Mouse (Mus musculus) neural tube, embryonic 14.5 days (tissue): ENCODE results near the gene Dnah11. TPM values are rescaled to one million over a fixed set of nuclear protein-coding genes. Genes with fewer than 3 reads are reported as not detected.

Source experiments
- ATAC-seq: fragments of 200-750 bp; cut with Nextera tagmentation; 2 replicates; pipeline ENCODE4 v1.8.0; 2017; ENCODE audit warnings: low read depth, mild to moderate bottlenecking, moderate TSS enrichment, moderate library complexity
- H3K27ac ChIP-seq: fragments of 300-500 bp; sonication (generic); 2 replicates; pipeline ENCODE4 v1.5.1; 2014; ENCODE audit warnings: low read depth, mild to moderate bottlenecking, control low read depth, low read length, moderate library complexity, mixed read lengths
- H3K27me3 ChIP-seq: fragments of 300-500 bp; sonication (generic); 2 replicates; pipeline ENCODE4 v1.6.1; 2014; ENCODE audit warnings: low read length; ENCODE audit not compliant: control insufficient read depth, insufficient read depth
- H3K36me3 ChIP-seq: fragments of 300-500 bp; sonication (generic); 2 replicates; pipeline ENCODE4 v1.6.1; 2014; ENCODE audit warnings: low read length, mixed read lengths; ENCODE audit not compliant: control insufficient read depth, insufficient read depth
- H3K4me1 ChIP-seq: fragments of 300-500 bp; sonication (generic); 2 replicates; pipeline ENCODE4 v1.6.1; 2014; ENCODE audit warnings: low read length; ENCODE audit not compliant: control insufficient read depth, insufficient read depth
- H3K4me2 ChIP-seq: fragments of 300-500 bp; sonication (generic); 2 replicates; pipeline ENCODE4 v1.6.1; 2014; ENCODE audit warnings: mild to moderate bottlenecking, low read depth, low read length, control low read depth
- H3K4me3 ChIP-seq: fragments of 300-500 bp; sonication (generic); 2 replicates; pipeline ENCODE4 v1.5.1; 2014; ENCODE audit warnings: low read depth, low read length, control low read depth, mixed read lengths
- H3K9ac ChIP-seq: fragments of 300-500 bp; sonication (generic); replicated peaks from 2 replicates; pipeline ENCODE4 v1.6.1; 2014; ENCODE audit warnings: low read depth, mild to moderate bottlenecking, control low read depth, low read length, mixed read lengths
- H3K9me3 ChIP-seq: fragments of 300-500 bp; sonication (generic); 2 replicates; pipeline ENCODE4 v1.6.1; 2016; ENCODE audit warnings: low read length; ENCODE audit not compliant: control insufficient read depth
- WGBS: fragments of 180-500 bp; shearing (Covaris S2); extraction: QIAGEN DNeasy Blood & Tissue Kit; methylation state at CpG from one replicate; pipeline ENCODE4 v1.1.7; 2014; 5-methylcytosine and 5-hydroxymethylcytosine counted together
- polyA plus RNA-seq: library from polyadenylated mRNA; unstranded; fragments of >200 nt; fragmentation: Nextera tagmentation; extraction: Ambion mirVana; gene quantifications from 2 replicates; pipeline ENCODE4 v1.2.1, GENCODE M21; 2014

Gene Dnah11
- polyA plus RNA-seq, 1 experiment from 2014 or later, result 0.37 TPM

DNA sequence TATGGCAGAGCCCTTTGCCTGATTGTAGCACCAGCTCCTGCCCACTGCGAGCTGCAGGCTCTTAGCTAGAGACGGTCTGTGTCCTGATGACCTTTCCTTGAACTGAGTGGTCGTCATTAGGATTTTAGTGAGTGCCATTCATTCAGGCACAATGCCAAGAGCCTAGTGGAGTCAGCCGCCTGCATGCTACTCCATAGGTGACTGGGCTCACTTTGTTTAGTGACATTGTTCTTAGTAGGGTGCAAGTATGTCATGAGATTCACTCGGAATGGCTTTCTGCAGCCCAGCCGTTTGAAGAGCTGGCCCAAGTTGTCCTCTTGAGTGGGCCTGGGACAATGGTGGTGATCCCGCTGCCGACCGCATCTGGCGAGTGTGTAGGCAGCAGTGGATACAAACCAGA is 348.4 kb downstream of the Dnah11 start:
- WGBS, result 10% methylated on average over 10 of the region's 10 CpGs
- H3K27ac ChIP-seq, result no peak overlapping the region
- no peaks in the 10 kb centered on the region for H3K27me3 ChIP-seq
- no peak for ATAC-seq
- H3K36me3 ChIP-seq, result no peaks in the 10 kb centered on the region
- no peak overlapping the region for H3K4me3 ChIP-seq
- no peaks in the 10 kb centered on the region for H3K4me1 ChIP-seq
- H3K4me2 ChIP-seq, result no peak overlapping the region
- H3K9me3 ChIP-seq, result no peaks in the 10 kb centered on the region
- no peak overlapping the region for H3K9ac ChIP-seq

DNA sequence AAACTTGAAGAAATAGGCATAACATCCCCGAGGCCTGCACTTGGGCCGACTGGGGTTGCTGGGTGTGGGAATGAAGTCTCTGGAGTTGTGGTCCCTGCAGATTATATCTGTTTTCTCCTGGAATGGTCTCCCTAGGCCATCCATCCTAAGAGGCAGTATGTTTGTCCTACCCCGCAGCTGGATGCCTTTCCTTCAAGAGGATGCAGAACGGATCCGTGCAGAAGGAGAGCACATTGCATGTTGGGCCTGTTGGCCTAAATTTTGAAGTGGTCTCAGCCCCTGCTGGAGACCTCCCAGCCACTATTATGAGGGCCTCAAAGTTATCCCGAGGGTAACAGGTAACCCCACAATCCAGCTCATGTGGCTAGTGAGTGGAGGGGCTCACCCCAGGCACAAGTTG is 350.2 kb downstream of the Dnah11 start:
- no peak overlapping the region for H3K27ac ChIP-seq
- 95% methylated on average over 6 of the region's 6 CpGs for WGBS
- H3K27me3 ChIP-seq, result no peaks in the 10 kb centered on the region
- H3K4me3 ChIP-seq, result no peak overlapping the region
- no peak overlapping the region for H3K4me2 ChIP-seq
- no peaks in the 10 kb centered on the region for H3K9me3 ChIP-seq
- no peak for ATAC-seq
- H3K36me3 ChIP-seq, result no peaks in the 10 kb centered on the region
- H3K4me1 ChIP-seq, result no peaks in the 10 kb centered on the region
- H3K9ac ChIP-seq, result no peak overlapping the region

DNA sequence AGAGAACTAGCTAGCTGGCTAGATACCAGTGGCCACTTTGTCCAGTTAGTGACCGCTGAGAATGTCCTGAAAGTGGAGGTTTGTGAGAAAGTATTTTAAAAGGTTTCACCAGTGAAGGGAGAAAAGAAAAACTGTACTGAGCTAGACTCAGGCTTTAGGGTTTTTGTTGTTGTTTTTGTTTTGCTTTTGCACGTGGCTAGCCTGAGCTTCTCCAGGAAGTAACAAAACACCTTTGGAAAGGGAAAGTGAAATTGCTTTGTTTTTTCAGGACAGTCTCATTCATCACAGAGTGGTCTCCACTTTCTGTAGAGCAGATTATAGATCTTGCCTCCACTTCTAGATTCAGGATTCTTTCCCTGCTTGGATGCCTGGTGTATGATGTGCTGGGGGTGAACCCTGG is 353.9 kb downstream of the Dnah11 start:
- no peak for ATAC-seq
- H3K9me3 ChIP-seq, result no peaks in the 10 kb centered on the region
- WGBS, result 23% methylated on average over 2 of the region's 2 CpGs

DNA sequence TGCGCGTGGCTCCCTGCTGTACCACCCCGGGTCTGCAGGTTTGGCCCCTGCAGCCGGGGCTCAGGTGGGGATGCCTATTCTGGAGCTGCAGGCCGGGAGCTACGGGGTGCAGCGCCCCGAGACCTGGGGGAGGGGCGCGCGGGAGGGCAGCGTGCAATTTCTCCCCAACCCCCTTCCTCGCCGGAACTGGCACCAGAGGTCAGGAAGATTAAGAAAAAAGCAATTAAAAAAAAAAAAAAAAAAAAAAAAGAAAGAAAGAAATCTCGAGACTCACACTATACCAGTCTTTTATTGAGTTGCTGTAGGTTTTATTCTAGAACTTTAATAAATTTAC is 354.8 kb downstream of the Dnah11 start:
- ATAC-seq, result no peak; the same call in 1 of the 2 replicates
- under 1% methylated on average over 15 of the region's 15 CpGs for WGBS
- no peaks in the 10 kb centered on the region for H3K9me3 ChIP-seq

More for the DNA sequence above, 353.9 kb downstream of the Dnah11 start:
- Histone ChIP-seq H3K27me3 (peaks cover 7% of the 10 kb centered on the region; the same call in 1 of the 2 replicates), H3K36me3 (no peaks in the 10 kb centered on the region), H3K27ac (no peak overlapping the region), H3K4me2 (no peak overlapping the region), H3K4me1 (no peaks in the 10 kb centered on the region), H3K9ac (no peak overlapping the region), H3K4me3 (no peak overlapping the region)

DNA sequence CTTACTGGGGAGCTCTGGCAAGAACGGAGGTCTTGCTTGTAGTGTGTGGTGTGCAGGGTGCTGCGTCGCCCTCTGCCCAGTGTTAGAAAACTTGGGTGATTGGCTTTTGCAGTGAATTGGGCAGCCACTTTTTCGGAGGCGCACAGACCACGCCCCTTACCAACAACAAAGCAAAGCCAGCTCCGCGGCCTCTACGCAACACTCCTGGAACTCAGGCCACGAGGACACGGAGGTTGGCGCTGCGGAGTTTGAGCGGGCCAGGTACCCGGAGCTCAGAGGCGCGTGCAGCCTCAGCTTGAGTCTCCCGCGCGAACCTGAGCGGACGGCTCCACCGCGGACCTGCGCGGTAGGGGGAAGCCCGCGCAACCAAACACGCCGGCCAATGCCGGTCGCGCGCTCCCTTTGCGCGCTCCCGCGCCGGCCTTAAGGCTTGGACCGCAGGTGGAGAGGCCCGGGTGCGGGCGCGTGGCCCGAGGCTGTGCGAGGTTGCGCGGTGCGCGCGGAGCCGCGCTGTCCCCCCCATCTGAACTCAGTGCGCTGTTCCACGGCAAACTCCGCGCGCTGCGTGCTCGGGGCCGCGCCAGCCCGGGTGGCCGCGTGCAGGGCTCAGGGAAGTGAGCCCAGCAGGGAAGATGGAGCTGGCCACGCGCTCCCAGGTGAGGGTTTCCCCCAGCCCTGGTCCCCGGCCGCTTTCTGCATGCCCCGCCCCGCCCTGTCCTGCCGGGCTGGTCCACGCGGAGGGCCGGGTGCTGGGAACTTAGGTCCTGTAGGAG is 355.4 kb downstream of the Dnah11 start:
- peak overlapping the region; percentile 58 for H3K9ac ChIP-seq
- ATAC-seq, result peak; percentile 96
- peak overlapping the region; percentile 52 for H3K4me3 ChIP-seq
- H3K4me1 ChIP-seq, result no peaks in the 10 kb centered on the region
- H3K4me2 ChIP-seq, result peak overlapping the region; percentile 100
- no peak overlapping the region for H3K27ac ChIP-seq
- H3K27me3 ChIP-seq, result peaks cover 7% of the 10 kb centered on the region; the same call in 1 of the 2 replicates
- H3K36me3 ChIP-seq, result no peaks in the 10 kb centered on the region
- no peaks in the 10 kb centered on the region for H3K9me3 ChIP-seq
- under 1% methylated on average over 62 of the region's 75 CpGs for WGBS

More for the DNA sequence above, 354.8 kb downstream of the Dnah11 start:
- no peaks in the 10 kb centered on the region for H3K36me3 ChIP-seq
- H3K27ac ChIP-seq, result no peak overlapping the region
- H3K27me3 ChIP-seq, result peaks cover 7% of the 10 kb centered on the region; the same call in 1 of the 2 replicates
- peak overlapping the region; percentile 100 for H3K4me2 ChIP-seq
- peak overlapping the region; percentile 52 for H3K4me3 ChIP-seq
- H3K4me1 ChIP-seq, result no peaks in the 10 kb centered on the region
- peak overlapping the region; percentile 58 for H3K9ac ChIP-seq

DNA sequence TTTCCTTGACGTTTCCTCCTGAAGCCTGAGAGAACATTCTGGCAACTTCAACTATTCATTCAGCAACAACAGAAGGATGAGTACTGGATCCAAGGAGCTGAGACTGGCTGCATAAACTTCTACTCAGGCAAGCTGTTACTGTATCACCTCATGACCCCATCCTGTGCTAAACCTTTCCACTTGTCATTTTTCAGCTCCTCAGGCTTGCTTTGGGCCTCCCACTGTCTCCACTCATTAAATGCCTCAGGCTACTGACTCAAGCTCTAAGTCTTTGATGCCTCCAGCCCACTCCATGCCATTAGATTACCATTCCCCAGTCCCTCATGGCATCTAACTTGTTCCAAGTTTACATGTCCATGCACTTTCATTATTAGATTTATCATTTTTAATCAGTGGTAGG is 356.2 kb downstream of the Dnah11 start:
- no peak for ATAC-seq
- no peak overlapping the region for H3K4me3 ChIP-seq
- H3K4me2 ChIP-seq, result no peak overlapping the region
- no peaks in the 10 kb centered on the region for H3K9me3 ChIP-seq
- H3K27me3 ChIP-seq, result peaks cover 7% of the 10 kb centered on the region; the same call in 1 of the 2 replicates
- no peaks in the 10 kb centered on the region for H3K4me1 ChIP-seq
- 77% methylated on average over 1 of the region's 1 CpGs for WGBS
- no peaks in the 10 kb centered on the region for H3K36me3 ChIP-seq
- no peak overlapping the region for H3K9ac ChIP-seq
- H3K27ac ChIP-seq, result no peak overlapping the region

DNA sequence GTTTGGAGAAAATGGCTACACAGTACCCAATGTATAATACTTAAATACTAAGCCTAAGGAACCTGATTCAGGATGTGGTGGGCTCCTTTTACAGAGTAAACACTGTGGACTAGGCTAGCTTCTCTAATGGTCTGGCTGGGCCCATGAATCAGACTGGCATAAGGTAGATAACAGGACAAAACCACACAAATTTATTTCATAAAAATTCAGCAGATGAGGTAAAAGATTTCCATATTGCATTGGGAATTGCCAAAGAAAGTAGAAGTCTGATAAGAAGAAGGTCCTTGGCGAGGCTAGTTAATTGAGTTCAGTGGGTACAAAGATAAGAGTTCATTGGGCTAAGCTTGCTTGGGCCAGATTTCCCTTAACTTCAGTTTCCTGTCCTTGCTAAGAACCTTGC is 358.1 kb downstream of the Dnah11 start:
- no peaks in the 10 kb centered on the region for H3K4me1 ChIP-seq
- no peaks in the 10 kb centered on the region for H3K36me3 ChIP-seq
- H3K27ac ChIP-seq, result no peak overlapping the region
- H3K9ac ChIP-seq, result no peak overlapping the region
- H3K4me2 ChIP-seq, result no peak overlapping the region
- H3K9me3 ChIP-seq, result no peaks in the 10 kb centered on the region
- peaks cover 7% of the 10 kb centered on the region; the same call in 1 of the 2 replicates for H3K27me3 ChIP-seq
- H3K4me3 ChIP-seq, result no peak overlapping the region
- no peak for ATAC-seq
- 95% methylated on average over 1 of the region's 1 CpGs for WGBS

DNA sequence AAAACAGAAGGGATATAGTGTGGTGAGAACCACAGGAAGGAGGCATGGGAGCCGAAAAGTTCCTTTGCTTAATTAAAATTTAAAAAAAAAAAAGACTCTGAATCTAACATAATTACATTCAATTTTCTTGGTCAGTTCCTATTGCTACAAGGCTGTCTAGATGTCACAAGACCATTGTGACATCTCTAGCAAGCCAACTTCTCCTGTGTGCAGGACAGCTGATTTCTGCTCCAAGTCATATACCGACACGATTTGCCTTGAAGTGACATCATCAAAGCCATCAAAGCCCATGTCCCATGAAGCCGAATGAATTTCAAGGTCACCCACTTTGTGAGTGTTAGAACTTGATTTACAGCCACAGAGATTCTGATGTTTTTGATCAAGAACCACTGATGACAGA is 361.5 kb downstream of the Dnah11 start:
- H3K4me1 ChIP-seq, result no peaks in the 10 kb centered on the region
- no peak overlapping the region for H3K9ac ChIP-seq
- 90% methylated on average over 4 of the region's 4 CpGs for WGBS

DNA sequence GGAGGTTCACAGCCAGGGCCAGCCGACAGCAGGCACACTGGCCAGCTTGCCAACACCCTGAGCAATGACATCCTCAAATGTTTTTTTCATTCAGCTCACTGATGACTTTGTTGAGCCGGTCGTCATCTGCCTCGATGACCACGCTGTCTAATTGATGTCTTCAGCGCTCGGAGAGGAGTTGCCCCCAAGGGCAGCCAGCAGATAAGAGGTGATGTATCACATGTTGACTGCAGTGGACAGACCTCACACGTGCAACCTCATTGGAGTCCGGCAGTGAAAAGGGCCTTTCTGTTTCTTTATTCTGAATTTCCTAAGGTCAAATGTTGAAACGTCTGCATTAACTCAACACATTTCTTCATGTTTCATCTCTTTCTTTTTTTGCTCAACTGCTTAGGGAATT is 363.5 kb downstream of the Dnah11 start:
- Histone ChIP-seq H3K36me3 (no peaks in the 10 kb centered on the region), H3K4me3 (no peak overlapping the region), H3K9ac (no peak overlapping the region), H3K27ac (no peak overlapping the region), H3K4me1 (no peaks in the 10 kb centered on the region), H3K27me3 (no peaks in the 10 kb centered on the region; the same call in 1 of the 2 replicates), H3K9me3 (no peaks in the 10 kb centered on the region), H3K4me2 (no peak overlapping the region)
- 57% methylated on average over 10 of the region's 10 CpGs for WGBS
- no peak for ATAC-seq

More for the DNA sequence above, 361.5 kb downstream of the Dnah11 start:
- Histone ChIP-seq H3K4me3 (no peak overlapping the region), H3K27ac (no peak overlapping the region), H3K27me3 (peaks cover 3% of the 10 kb centered on the region; the same call in 1 of the 2 replicates), H3K4me2 (no peak overlapping the region), H3K36me3 (no peaks in the 10 kb centered on the region), H3K9me3 (no peaks in the 10 kb centered on the region)
- ATAC-seq, result no peak
